ENCODE assay signal across 23 mouse cellular contexts in the genomic region with DNA sequence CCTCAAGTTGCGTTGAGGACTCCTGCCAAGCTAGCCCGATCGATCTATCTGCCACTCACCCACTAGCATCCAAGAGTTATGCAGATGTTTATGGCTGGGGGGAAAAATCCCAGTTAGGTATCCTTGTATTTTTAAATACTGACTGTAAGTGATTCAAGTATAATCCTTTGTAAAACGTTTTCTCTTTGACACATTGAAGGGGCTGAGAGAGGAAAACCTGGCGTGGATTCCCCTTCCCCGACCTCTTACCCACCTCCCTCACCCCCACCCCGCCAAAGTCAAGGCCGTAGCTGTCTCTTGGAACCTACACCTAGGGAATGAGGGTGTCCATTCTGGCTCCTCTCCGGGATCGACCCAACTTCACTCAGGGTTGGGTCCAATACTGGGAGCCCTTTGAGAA. TPM values are rescaled to one million over a fixed set of nuclear protein-coding genes. Genes with fewer than 3 reads are reported as not detected.
DNase-seq lines count a peak whose midpoint lies in the region; ATAC-seq lines count a peak whose summit lies in the region.
"Had no signal": no experiment of that assay in that cellular context is flagged by ENCODE, and none has a peak within 500 bp of the region (broad histone marks: within the 10 kb centered on the region; RNA-seq: fewer than 3 reads in every experiment).

No protein-coding gene starts in this region.

- H3K9ac ChIP-seq in forebrain, embryonic 11.5 days (ENCODE audit: low read length) = peak overlapping the region; percentile 49; the same call in 1 of the 2 replicates
- no peak overlapping the region for H3K9ac ChIP-seq in midbrain, embryonic 13.5 days (replicated peaks)
- H3K9ac ChIP-seq: heart, embryonic 12.5 days; limb, embryonic 15.5 days; neural tube, embryonic 15.5 days had no signal

- 20% methylated on average over 10 of the region's 10 CpGs for WGBS in embryonic facial prominence, embryonic 10.5 days
- WGBS in forebrain, embryonic 11.5 days = 19% methylated on average over 10 of the region's 10 CpGs
- 22% methylated on average over 10 of the region's 10 CpGs for WGBS in midbrain, embryonic 13.5 days

- peak; percentile 21 for DNase-seq in embryonic facial prominence, embryonic 10.5 days (ENCODE audit: low spot score)
- no peak for DNase-seq in forebrain, embryonic 11.5 days (ENCODE audit: low spot score)
- DNase-seq in left cerebral cortex, postnatal 4 days = no peak
- DNase-seq in kidney, postnatal 25 days = no peak
- DNase-seq: adrenal gland, adult 8-10 months; cerebellum, adult 9-11 months; gastrocnemius, postnatal 10 days; heart, adult 11 months; heart, postnatal 14 days; kidney, adult 18-20 months; right cerebral cortex, postnatal 4 days; thymus, postnatal 25 days had no signal

- intact Hi-C loops in left cerebral cortex, postnatal 4 days (cut with DNase I) = loop anchor here (5.0 kb wide), 1 partner anchor 182 kb away; no protein-coding TSS in a partner anchor

- H3K27me3 ChIP-seq in megakaryocyte, embryonic 14.5 days (replicated peaks) = peaks cover 79% of the 10 kb centered on the region
- peaks cover 98% of the 10 kb centered on the region for H3K27me3 ChIP-seq in embryonic facial prominence, embryonic 10.5 days (replicated peaks; ENCODE audit: low read depth, poor library complexity, severe bottlenecking)
- no peaks in the 10 kb centered on the region; the same call in 1 of the 2 replicates for H3K27me3 ChIP-seq in forebrain, embryonic 11.5 days (ENCODE audit: control insufficient read depth, insufficient read depth, low read length)
- H3K27me3 ChIP-seq in midbrain, embryonic 13.5 days = peaks cover 80% of the 10 kb centered on the region

- H3K27ac ChIP-seq in embryonic facial prominence, embryonic 10.5 days (replicated peaks) = no peak overlapping the region
- H3K27ac ChIP-seq in forebrain, embryonic 11.5 days (ENCODE audit: low read depth, low read length) = no peak overlapping the region
- H3K27ac ChIP-seq in midbrain, embryonic 13.5 days = no peak overlapping the region
- H3K27ac ChIP-seq: kidney, postnatal 0 days; limb, embryonic 15.5 days; neural tube, embryonic 15.5 days; stomach, postnatal 0 days had no signal

- H3K4me3 ChIP-seq in megakaryocyte, embryonic 14.5 days (replicated peaks) = peak overlapping the region; percentile 62
- no peak overlapping the region for H3K4me3 ChIP-seq in embryonic facial prominence, embryonic 10.5 days
- H3K4me3 ChIP-seq in forebrain, embryonic 11.5 days (ENCODE audit: low read depth, low read length) = peak overlapping the region; percentile 58
- no peak overlapping the region for H3K4me3 ChIP-seq in midbrain, embryonic 13.5 days (replicated peaks)
- H3K4me3 ChIP-seq: heart, embryonic 12.5 days; limb, embryonic 15.5 days; neural tube, embryonic 15.5 days had no signal

- H3K4me2 ChIP-seq in forebrain, embryonic 11.5 days (ENCODE audit: low read depth, low read length, severe bottlenecking) = peak overlapping the region; percentile 42
- H3K4me2 ChIP-seq in midbrain, embryonic 13.5 days (replicated peaks) = peak overlapping the region; percentile 32
- H3K4me2 ChIP-seq: heart, embryonic 12.5 days; limb, embryonic 15.5 days; neural tube, embryonic 15.5 days had no signal

- H3K36me3 ChIP-seq in megakaryocyte, embryonic 14.5 days (replicated peaks; ENCODE audit: low read length) = no peaks in the 10 kb centered on the region
- no peaks in the 10 kb centered on the region for H3K36me3 ChIP-seq in embryonic facial prominence, embryonic 10.5 days (replicated peaks)
- no peaks in the 10 kb centered on the region for H3K36me3 ChIP-seq in forebrain, embryonic 11.5 days (ENCODE audit: control insufficient read depth, insufficient read depth, low read length)
- H3K36me3 ChIP-seq in midbrain, embryonic 13.5 days = no peaks in the 10 kb centered on the region
- H3K36me3 ChIP-seq: heart, embryonic 12.5 days; limb, embryonic 15.5 days; neural tube, embryonic 15.5 days had no signal

- no peak for ATAC-seq in megakaryocyte, adult 5-6 weeks (ENCODE audit: poor library complexity, severe bottlenecking)
- ATAC-seq in forebrain, embryonic 11.5 days (replicated peaks; ENCODE audit: low FRiP score) = no peak
- ATAC-seq in midbrain, embryonic 13.5 days = no peak

- peaks cover 15% of the 10 kb centered on the region for H3K9me3 ChIP-seq in megakaryocyte, embryonic 14.5 days
- H3K9me3 ChIP-seq in embryonic facial prominence, embryonic 10.5 days = no peaks in the 10 kb centered on the region
- H3K9me3 ChIP-seq in forebrain, embryonic 11.5 days (ENCODE audit: control insufficient read depth, low read length) = no peaks in the 10 kb centered on the region
- no peaks in the 10 kb centered on the region for H3K9me3 ChIP-seq in midbrain, embryonic 13.5 days
- H3K9me3 ChIP-seq: heart, embryonic 12.5 days; limb, embryonic 15.5 days; neural tube, embryonic 15.5 days had no signal

- peaks cover 55% of the 10 kb centered on the region for H3K4me1 ChIP-seq in megakaryocyte, embryonic 14.5 days
- H3K4me1 ChIP-seq in embryonic facial prominence, embryonic 10.5 days = peaks cover 8% of the 10 kb centered on the region
- H3K4me1 ChIP-seq in forebrain, embryonic 11.5 days (replicated peaks; ENCODE audit: control insufficient read depth, insufficient read depth, low read length) = no peaks in the 10 kb centered on the region
- peaks cover 16% of the 10 kb centered on the region for H3K4me1 ChIP-seq in midbrain, embryonic 13.5 days (replicated peaks)

RNA-seq across cellular contexts. Expression of a gene that starts 1.2 kb away (rescaled TPM):
- 0.09 TPM in 1 of 2 replicates, not detected in the other for polyA plus RNA-seq in megakaryocyte, embryonic 14.5 days (2012; ENCODE audit: insufficient read depth, low replicate concordance)
- not detected in 2 replicates for total RNA-seq in megakaryocyte, adult 5-6 weeks (2015)
- not detected in 2 replicates for total RNA-seq in megakaryocyte, adult 5-6 weeks (2017)
- 2.0 and 2.1 TPM in 2 replicates for polyA plus RNA-seq in embryonic facial prominence, embryonic 10.5 days (2016; fragmentation: Nextera tagmentation; extraction: Ambion mirVana)
- polyA plus RNA-seq in forebrain, embryonic 11.5 days (2014; fragmentation: Nextera tagmentation; extraction: Ambion mirVana) = 48.4 and 51.3 TPM in 2 replicates
- polyA plus RNA-seq in midbrain, embryonic 13.5 days (2015; fragmentation: Nextera tagmentation; extraction: Ambion mirVana) = 13.9 and 16.4 TPM in 2 replicates
- total RNA-seq in left cerebral cortex, postnatal 4 days (2021) = 10 to 100 TPM; 46.9 to 47.5 TPM
- total RNA-seq: heart, postnatal 14 days; megakaryocyte progenitor cell, adult 5-6 weeks had no signal
- polyA plus RNA-seq: liver, embryonic 16.5 days; lung, postnatal 0 days had no signal

Comparison
In these comparisons a context has a peak if more than half of its experiments do, and no peak if none do; other contexts are left out.
1. H3K4me3 ChIP-seq: peak in megakaryocyte, embryonic 14.5 days (single experiment) and forebrain, embryonic 11.5 days (single experiment); none in embryonic facial prominence, embryonic 10.5 days (single experiment) and midbrain, embryonic 13.5 days (single experiment).